Mouse (Mus musculus) kidney, postnatal 25 days (tissue): Measurements from ENCODE around the gene Gm10382.
"Not testable (repeated sequence)": the region's sequence is repeated elsewhere in the genome, so short reads cannot be mapped to it uniquely, and the experiment has no call there.

ENCODE experiments used
- DNase-seq, 2 experiments: peaks; one replicate each; pipeline ENCODE4 v3.0.0; 2021; ENCODE audit warnings: mixed read lengths in 2 of 2

The Gm10382 gene

GRCm38 (mm10) chr5:125370950-125371693, 18.0 kb upstream of the Gm10382 start:
- DNase-seq: no peak

GRCm38 (mm10) chr5:125372027-125372426, 17.1 kb upstream of the Gm10382 start:
- DNase-seq: no peak

GRCm38 (mm10) chr5:125375871-125376270, 13.3 kb upstream of the Gm10382 start:
- no peak for DNase-seq

GRCm38 (mm10) chr5:125377214-125377613, 11.9 kb upstream of the Gm10382 start:
- no peak for DNase-seq

GRCm38 (mm10) chr5:125378919-125379318, 10.2 kb upstream of the Gm10382 start:
- DNase-seq: no peak

GRCm38 (mm10) chr5:125381954-125382672, 7.0 kb upstream of the Gm10382 start:
- no peak for DNase-seq

GRCm38 (mm10) chr5:125382673-125383558, 6.2 kb upstream of the Gm10382 start:
- peak; percentile 78 to 79 for DNase-seq

GRCm38 (mm10) chr5:125383637-125384420, 5.3 kb upstream of the Gm10382 start:
- no peak for DNase-seq

GRCm38 (mm10) chr5:125384512-125385214, 4.5 kb upstream of the Gm10382 start:
- no peak for DNase-seq

GRCm38 (mm10) chr5:125385215-125385940, 3.7 kb upstream of the Gm10382 start:
- DNase-seq: no peak

- not testable (repeated sequence) for DNase-seq
Observed at GRCm38 (mm10) chr5:125387295-125387694, 1.8 kb upstream of the Gm10382 start.

- DNase-seq: peak in 1 of 2 experiments; percentile 10
Observed at GRCm38 (mm10) chr5:125388358-125389092, 597 bp upstream of the Gm10382 start.

GRCm38 (mm10) chr5:125389579-125390441, 688 bp downstream of the Gm10382 start, which contains the start of gene Ubc:
Gene Ubc (minus strand): TSS chr5:125390202.
- peak; percentile 95 to 96 for DNase-seq

- no peak for DNase-seq
Observed at GRCm38 (mm10) chr5:125390906-125391477, 1.9 kb downstream of the Gm10382 start.

- peak; percentile 88 for DNase-seq
Observed at GRCm38 (mm10) chr5:125391609-125392008, 2.5 kb downstream of the Gm10382 start.

- not testable (repeated sequence) for DNase-seq
Observed at GRCm38 (mm10) chr5:125392176-125392575, 3.1 kb downstream of the Gm10382 start.

GRCm38 (mm10) chr5:125392618-125392976, 3.5 kb downstream of the Gm10382 start:
- no peak for DNase-seq

- peak; percentile 98 to 99 for DNase-seq
Observed at GRCm38 (mm10) chr5:125392977-125393621, 4.0 kb downstream of the Gm10382 start.
